Mouse (Mus musculus) spleen, adult 2 months (tissue): ENCODE results near the gene 4930404H24Rik.

Source experiments
- CTCF ChIP-seq: fragments of 200-500 bp; IDR thresholded peaks from 2 replicates; pipeline ENCODE4 v1.5.1; 2011; ENCODE audit warnings: mild to moderate bottlenecking, inconsistent platforms; ENCODE audit not compliant: insufficient read depth, insufficient read length, insufficient replicate concordance; ENCODE audit errors: extremely low read depth
- POLR2A ChIP-seq: fragments of 200-500 bp; IDR thresholded peaks from 2 replicates; pipeline ENCODE4 v1.6.1; 2011; ENCODE audit warnings: low read depth, low read length, inconsistent platforms

DNA sequence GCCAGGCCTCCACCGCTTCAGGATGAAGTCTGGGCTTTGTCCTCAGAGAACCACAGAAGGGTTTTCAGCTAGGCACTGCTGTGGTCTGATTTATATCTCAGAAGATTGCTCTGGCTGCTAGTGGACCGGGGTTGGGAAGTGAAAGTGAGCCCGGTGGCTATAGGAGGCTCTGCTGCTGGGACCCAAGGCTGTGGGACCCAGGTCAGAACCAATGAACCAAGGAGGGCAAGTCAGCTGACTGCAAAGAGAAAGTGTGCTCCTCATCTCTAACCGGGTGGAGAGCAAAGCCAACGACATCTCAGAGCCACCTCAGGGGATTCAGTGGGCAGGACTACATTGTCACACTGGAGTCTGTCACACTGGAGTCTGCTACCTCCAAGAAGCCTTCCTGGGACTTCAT is 13.8 kb downstream of the 4930404H24Rik start:
- TF ChIP-seq CTCF, result no peak
- no peak for TF ChIP-seq POLR2A
